Mouse (Mus musculus): ENCODE measurements around the gene Bscl2. TPM values are rescaled to one million over a fixed set of nuclear protein-coding genes. Genes with fewer than 3 reads are reported as not detected.

The Bscl2 gene
- polyA plus RNA-seq, 1 experiment from 2014 or later: 75.9 TPM

DNA sequence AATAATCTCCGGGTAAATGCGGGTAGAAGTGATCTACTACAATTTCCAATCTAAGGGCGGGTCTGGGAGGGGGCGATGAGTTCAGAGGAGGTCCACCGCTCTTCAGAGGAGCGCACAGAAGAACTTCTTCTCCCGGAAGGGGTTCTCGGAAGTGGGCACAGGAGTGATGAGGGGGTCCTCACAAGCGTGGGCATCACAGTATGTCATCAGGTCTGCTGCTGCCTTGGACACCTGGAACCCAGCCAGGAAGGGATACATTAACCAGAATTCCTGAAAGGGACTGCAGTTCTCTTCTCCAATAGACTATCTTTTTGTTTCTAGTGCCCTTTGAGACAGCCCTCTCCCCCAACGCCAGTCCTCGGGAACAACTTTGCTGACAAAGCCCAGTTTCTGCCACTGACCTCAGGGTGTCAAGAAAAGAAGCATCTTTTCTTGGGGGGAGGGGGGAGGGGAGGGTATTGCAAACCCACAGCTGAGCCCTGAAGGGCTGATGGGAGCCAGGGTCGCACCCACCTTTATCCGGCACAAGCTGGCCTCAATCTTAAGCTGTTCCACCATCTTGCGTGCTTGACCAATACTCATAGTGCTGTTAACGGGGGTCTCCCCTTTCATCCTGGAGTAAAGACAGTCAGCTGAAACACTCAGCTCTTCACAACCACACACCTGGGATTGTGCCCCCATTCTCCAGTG lies 919 bp downstream of the Bscl2 start:
- Histone ChIP-seq H3K27ac (replicated peaks) (peak overlapping the region; percentile 96), H3K4me1 (replicated peaks; ENCODE audit: control insufficient read depth, insufficient read depth) (no peaks in the 10 kb centered on the region), H3K9ac (ENCODE audit: low read length) (peak overlapping the region; percentile 88), H3K4me3 (ENCODE audit: low read depth, low read length) (peak overlapping the region; percentile 61), H3K9me3 (ENCODE audit: control insufficient read depth, low read length) (no peaks in the 10 kb centered on the region), H3K27me3 (ENCODE audit: control insufficient read depth, insufficient read depth, low read length) (no peaks in the 10 kb centered on the region), H3K4me2 (replicated peaks; ENCODE audit: low read depth) (peak overlapping the region; percentile 81), H3K36me3 (ENCODE audit: control insufficient read depth, insufficient read depth, low read length) (peaks cover 5% of the 10 kb centered on the region; the same call in 1 of the 2 replicates)
- peak; percentile 2; the same call in 1 of the 2 replicates for ATAC-seq (ENCODE audit: low FRiP score, low TSS enrichment)
- 22% methylated on average over 15 of the region's 15 CpGs for WGBS
- TF ChIP-seq CTCF (IDR thresholded peaks at IDR 0.05; ENCODE audit: low read depth) (no peak), EP300 (optimal IDR thresholded peaks at IDR 0.05) (no peak)
- no peak for DNase-seq (ENCODE audit: low spot score)

DNA sequence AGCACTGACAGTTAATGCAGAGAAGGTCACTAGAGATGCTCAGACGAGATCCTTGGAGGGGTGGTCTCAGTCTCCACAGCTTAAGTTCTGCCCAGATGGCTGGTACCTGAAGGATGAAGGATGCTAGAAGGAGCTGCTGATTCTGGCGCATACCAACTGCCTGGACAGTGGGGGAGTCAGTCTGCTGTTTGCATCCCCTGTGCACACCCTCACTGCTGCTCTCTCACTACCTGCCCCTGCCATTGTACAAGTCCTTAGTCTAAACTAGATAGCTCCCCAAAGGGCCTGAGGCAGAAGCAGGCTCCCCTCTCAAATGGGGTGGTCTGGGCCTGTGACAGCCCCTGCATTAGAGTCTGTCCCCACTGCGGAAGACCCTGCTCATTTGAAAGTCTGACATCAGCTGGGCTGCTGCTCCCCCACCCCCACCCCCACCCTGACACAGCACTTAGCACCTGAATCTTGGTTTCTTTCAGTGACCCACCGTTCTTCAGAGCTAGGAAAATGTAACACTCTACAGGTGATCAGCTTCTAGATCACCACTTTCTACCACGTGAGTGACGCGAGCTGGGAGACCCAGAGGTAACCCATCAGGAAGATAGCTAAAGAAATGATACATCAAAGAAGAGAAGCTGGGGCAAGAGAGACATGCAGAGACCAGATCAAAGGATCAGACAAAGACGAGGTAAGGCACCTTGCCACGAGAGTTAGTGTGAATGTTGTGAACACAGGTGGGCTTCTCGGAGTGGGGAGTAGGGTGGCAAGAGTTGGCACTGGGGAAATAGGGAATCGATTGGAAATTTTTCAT lies 2.0 kb downstream of the Bscl2 start, which contains the start of gene Gng3:
Gene Gng3 (minus strand): TSS at position 92 of the 805 bp plus-strand sequence.
- H3K36me3 ChIP-seq (ENCODE audit: control insufficient read depth, insufficient read depth, low read length): peaks cover 5% of the 10 kb centered on the region; the same call in 1 of the 2 replicates
- WGBS: 75% methylated on average over 11 of the region's 11 CpGs
- no peaks in the 10 kb centered on the region for H3K9me3 ChIP-seq (ENCODE audit: control insufficient read depth, low read length)
- ATAC-seq (ENCODE audit: low FRiP score, low TSS enrichment): no peak; the same call in 1 of the 2 replicates
- peak within 1 kb of the TSS; percentile 96; the same call in 1 of the 2 replicates for H3K27ac ChIP-seq (replicated peaks)
- H3K4me3 ChIP-seq (ENCODE audit: low read depth, low read length): peak within 1 kb of the TSS; percentile 61
- no peaks in the 10 kb centered on the region for H3K4me1 ChIP-seq (replicated peaks; ENCODE audit: control insufficient read depth, insufficient read depth)
- H3K27me3 ChIP-seq (ENCODE audit: control insufficient read depth, insufficient read depth, low read length): no peaks in the 10 kb centered on the region
- DNase-seq (ENCODE audit: low spot score): no peak
- H3K9ac ChIP-seq (ENCODE audit: low read length): peak within 1 kb of the TSS; percentile 88
- no peak for TF ChIP-seq CTCF (IDR thresholded peaks at IDR 0.05; ENCODE audit: low read depth)
- H3K4me2 ChIP-seq (replicated peaks; ENCODE audit: low read depth): peak within 1 kb of the TSS; percentile 81

DNA sequence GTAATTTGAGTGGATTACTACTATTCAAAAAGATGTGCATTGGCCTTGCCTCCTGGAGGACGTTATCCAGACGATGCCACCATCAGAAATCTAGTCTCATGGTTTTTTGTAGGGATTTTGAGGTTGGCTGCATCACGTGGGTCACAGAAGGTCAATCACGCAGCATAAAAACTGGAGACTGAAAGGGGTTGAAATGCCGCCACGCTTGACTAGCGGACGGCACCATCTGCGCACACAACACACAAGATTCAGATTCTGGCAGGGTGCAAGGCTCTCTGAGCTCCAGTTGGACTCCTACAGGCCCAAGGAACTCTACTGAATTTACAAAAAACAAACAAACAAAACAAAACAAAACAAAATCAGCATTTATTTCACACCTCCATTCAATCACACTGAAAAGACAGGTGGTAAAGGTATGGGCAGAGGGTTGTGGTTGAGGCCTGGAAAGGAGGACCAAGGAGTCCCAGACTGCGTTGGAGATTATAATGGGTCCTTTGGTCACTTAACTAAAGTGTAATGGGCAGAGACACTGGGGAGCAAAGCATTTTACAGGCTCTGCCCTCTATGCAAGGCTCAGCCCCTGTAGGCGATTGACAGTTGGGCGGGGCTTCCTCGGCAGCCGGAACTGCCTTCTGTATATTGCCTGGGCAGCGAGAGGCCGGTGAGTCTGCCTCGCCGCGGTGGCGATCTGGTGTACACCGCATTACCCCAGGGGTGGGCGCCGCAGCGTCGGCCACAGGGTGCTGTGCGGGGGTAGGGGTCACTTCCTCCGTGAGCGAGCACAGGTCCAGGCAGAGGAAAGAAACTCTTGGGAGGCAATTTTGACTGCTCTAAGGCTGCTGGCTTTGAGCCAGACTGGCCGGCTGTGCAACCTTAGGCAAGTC lies 2.9 kb downstream of the Bscl2 start:
- DNase-seq (ENCODE audit: low spot score) (peak; percentile 88), ATAC-seq (ENCODE audit: low FRiP score, low TSS enrichment) (peak; percentile 78)
- peak overlapping the region; percentile 56 for H3K27ac ChIP-seq (replicated peaks)

DNA sequence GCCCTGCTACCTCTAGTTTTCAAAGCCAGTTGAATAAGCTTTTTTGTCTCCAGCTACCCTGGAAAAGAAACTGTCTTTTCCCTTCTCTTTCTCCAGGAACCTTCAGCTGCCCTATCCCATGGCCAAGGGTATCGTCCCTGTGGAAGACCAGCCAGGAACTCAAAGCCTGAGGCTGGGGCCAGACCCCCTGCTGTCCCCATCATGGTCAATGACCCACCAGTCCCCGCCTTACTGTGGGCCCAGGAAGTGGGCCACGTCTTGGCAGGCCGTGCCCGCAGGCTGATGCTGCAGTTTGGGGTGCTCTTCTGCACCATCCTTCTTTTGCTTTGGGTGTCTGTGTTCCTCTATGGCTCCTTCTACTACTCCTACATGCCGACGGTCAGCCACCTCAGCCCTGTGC lies 3.7 kb downstream of the Bscl2 start:
- Histone ChIP-seq H3K36me3 (ENCODE audit: control insufficient read depth, insufficient read depth, low read length) (peaks cover 4% of the 10 kb centered on the region; the same call in 1 of the 2 replicates), H3K4me1 (replicated peaks; ENCODE audit: control insufficient read depth, insufficient read depth) (no peaks in the 10 kb centered on the region), H3K4me2 (replicated peaks; ENCODE audit: low read depth) (peak overlapping the region; percentile 71), H3K27me3 (ENCODE audit: control insufficient read depth, insufficient read depth, low read length) (no peaks in the 10 kb centered on the region), H3K9me3 (ENCODE audit: control insufficient read depth, low read length) (no peaks in the 10 kb centered on the region), H3K27ac (replicated peaks) (no peak overlapping the region), H3K4me3 (ENCODE audit: low read depth, low read length) (peak overlapping the region; percentile 52), H3K9ac (ENCODE audit: low read length) (0 out of 2 replicates have a peak overlapping the region, but pooled peaks have one; percentile 36)
- WGBS: 92% methylated on average over 7 of the region's 7 CpGs
- ATAC-seq (ENCODE audit: low FRiP score, low TSS enrichment): no peak
- DNase-seq (ENCODE audit: low spot score): no peak
- no peak for TF ChIP-seq CTCF (IDR thresholded peaks at IDR 0.05; ENCODE audit: low read depth)
- TF ChIP-seq EP300 (optimal IDR thresholded peaks at IDR 0.05): no peak

More for the DNA sequence above, 2.9 kb downstream of the Bscl2 start:
- peak; percentile 26 for TF ChIP-seq CTCF (IDR thresholded peaks at IDR 0.05; ENCODE audit: low read depth)
- no peak for TF ChIP-seq EP300 (optimal IDR thresholded peaks at IDR 0.05)
- Histone ChIP-seq H3K4me3 (ENCODE audit: low read depth, low read length) (peak overlapping the region; percentile 52), H3K4me2 (replicated peaks; ENCODE audit: low read depth) (peak overlapping the region; percentile 71), H3K4me1 (replicated peaks; ENCODE audit: control insufficient read depth, insufficient read depth) (no peaks in the 10 kb centered on the region), H3K9ac (ENCODE audit: low read length) (peak overlapping the region; percentile 66), H3K9me3 (ENCODE audit: control insufficient read depth, low read length) (no peaks in the 10 kb centered on the region), H3K36me3 (ENCODE audit: control insufficient read depth, insufficient read depth, low read length) (peaks cover 3% of the 10 kb centered on the region; the same call in 1 of the 2 replicates), H3K27me3 (ENCODE audit: control insufficient read depth, insufficient read depth, low read length) (no peaks in the 10 kb centered on the region)
- 27% methylated on average over 29 of the region's 29 CpGs for WGBS

DNA sequence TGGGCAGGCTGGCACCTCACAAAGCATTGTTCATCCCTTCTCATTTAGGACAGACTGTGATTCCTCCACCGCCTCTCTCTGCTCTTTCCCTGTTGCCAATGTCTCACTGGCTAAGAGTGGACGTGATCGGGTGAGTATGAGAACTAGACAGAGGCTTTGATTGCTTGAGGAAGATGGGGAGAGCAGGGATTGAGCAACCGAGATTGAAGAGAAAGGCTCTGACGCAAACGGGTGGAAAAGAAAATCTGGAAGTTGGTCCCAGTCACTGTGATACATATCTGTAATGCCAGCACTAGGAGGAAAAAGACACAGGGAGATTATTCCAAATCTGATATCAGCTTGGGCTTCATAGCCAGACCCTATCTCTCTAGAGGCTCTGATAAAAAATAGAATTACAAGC lies 5.7 kb downstream of the Bscl2 start:
- DNase-seq (ENCODE audit: low spot score): no peak
- no peak overlapping the region for H3K9ac ChIP-seq (ENCODE audit: low read length)
- no peaks in the 10 kb centered on the region for H3K27me3 ChIP-seq (ENCODE audit: control insufficient read depth, insufficient read depth, low read length)
- TF ChIP-seq EP300 (optimal IDR thresholded peaks at IDR 0.05) (no peak), CTCF (IDR thresholded peaks at IDR 0.05; ENCODE audit: low read depth) (no peak)
- H3K4me2 ChIP-seq (replicated peaks; ENCODE audit: low read depth): no peak overlapping the region
- ATAC-seq (ENCODE audit: low FRiP score, low TSS enrichment): no peak
- no peak overlapping the region for H3K27ac ChIP-seq (replicated peaks)
- H3K9me3 ChIP-seq (ENCODE audit: control insufficient read depth, low read length): no peaks in the 10 kb centered on the region
- H3K4me3 ChIP-seq (ENCODE audit: low read depth, low read length): no peak overlapping the region
- 80% methylated on average over 6 of the region's 6 CpGs for WGBS
- no peaks in the 10 kb centered on the region for H3K4me1 ChIP-seq (replicated peaks; ENCODE audit: control insufficient read depth, insufficient read depth)
- H3K36me3 ChIP-seq (ENCODE audit: control insufficient read depth, insufficient read depth, low read length): peaks cover 16% of the 10 kb centered on the region

Measured in stomach, postnatal 0 days (tissue).